Mouse (Mus musculus): ENCODE measurements around the gene Apobec2. TPM values are rescaled to one million over a fixed set of nuclear protein-coding genes. Genes with fewer than 3 reads are reported as not detected.
A peak's percentile ranks its signal among the peaks of the same experiment; 100 is the strongest.

Gene Apobec2
- total RNA-seq, 1 experiment = 5.6 TPM

DNA sequence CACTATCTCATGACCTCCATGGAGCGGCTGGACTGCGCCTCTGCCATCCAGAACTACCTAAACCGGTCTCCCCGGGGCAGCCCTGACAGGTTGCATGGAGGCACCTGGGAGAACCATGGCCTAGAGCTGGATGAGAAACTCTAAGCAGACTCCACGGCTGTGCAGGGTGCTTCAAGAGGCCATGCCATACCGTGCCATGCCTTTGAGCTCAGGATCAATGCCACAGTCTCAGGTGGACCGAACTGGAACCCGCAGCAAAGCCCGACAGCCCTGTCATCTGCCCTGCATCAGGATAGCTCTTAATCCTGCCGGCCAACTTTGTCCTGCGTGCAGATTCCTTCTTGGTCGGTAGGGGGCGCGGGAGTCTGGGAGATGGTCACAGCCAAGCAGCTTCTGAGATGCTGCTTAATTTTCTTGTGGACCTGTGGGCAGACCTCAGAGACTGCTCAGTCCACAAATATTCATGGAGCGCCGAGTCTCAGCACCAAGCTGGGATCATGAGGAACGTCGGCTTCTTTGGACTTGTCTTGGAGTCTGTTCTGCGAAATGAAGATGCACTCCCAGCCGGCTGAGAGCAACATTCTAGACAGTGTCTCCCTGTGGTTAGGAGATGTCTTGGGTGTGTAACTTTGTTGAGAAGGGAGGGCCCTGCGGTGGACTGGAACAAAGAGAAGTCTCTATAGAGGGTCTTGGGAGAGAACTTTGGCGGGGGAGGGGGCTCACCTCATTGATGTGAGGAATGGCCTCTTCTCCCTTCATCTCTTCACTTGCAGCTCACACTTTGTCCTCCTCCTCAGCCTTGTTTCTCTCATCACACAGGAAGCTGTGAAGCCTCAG is 34.9 kb upstream of the Apobec2 start:
- Histone ChIP-seq H3K9ac (ENCODE audit: insufficient read depth, low read depth, low read length, poor library complexity, severe bottlenecking) (no peak overlapping the region), H3K4me3 (ENCODE audit: insufficient read depth in 1 of 2, low read depth in 1 of 2, low read length in 2 of 2, poor library complexity in 1 of 2, severe bottlenecking in 1 of 2) (peak overlapping the region; percentile 33 to 58), H3K4me1 (ENCODE audit: control insufficient read depth in 2 of 2, insufficient read depth in 2 of 2, low read length in 2 of 2, poor library complexity in 1 of 2) (no peaks in the 10 kb centered on the region; a peak in 1 of 4 replicates), H3K36me3 (ENCODE audit: control insufficient read depth, insufficient read depth, low read length, poor library complexity, severe bottlenecking) (no peaks in the 10 kb centered on the region), H3K9me3 (ENCODE audit: control insufficient read depth, insufficient read depth, low read depth, low read length) (no peaks in the 10 kb centered on the region), H3K27ac (ENCODE audit: insufficient read depth, low read depth, low read length, poor library complexity, severe bottlenecking) (no peak overlapping the region)
- DNase-seq (ENCODE audit: low read depth, low spot score) = peak; percentile 83
- in situ Hi-C loops (cut with MboI; ENCODE audit: low sequenced_read_pairs in 2 of 2, unreplicated experiment in 2 of 2) = no loop called here
- TF ChIP-seq ZC3H11A (IDR thresholded peaks at IDR 0.05; ENCODE audit: borderline replicate concordance, low read depth, low read length) (peak; percentile 67; the same call in 1 of the 2 replicates), CHD2 (IDR thresholded peaks at IDR 0.05; ENCODE audit: low read depth, low read length) (no peak)

DNA sequence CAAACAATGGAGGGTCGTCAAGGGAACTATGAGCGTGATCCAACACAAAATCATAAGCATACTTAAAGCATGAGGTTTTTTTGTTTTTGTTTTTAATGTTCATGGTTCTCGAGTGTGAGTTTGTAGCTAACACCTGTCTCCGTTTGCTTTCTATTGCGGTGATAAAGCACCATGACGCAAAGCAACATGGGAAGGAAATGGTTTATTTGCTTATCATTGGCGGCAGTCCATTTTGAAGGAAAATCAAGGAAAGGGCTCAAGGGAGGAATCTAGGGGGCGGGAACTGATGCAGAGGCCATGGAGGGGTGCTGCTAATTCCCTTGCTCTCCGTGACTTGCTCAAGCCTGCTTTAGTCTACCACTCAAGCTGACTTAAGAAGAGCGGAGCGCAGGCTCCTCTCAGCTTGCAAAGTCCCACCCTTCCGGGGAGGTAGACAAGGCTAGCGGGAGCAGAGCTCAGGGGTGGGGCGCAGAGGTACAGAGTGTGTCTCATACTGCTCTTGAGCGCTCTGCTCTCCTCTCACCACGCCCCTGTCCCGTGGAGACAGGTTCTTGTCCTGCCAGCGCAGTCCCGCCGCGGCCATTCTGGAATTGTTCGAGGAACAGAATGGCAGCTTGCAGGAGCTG is 34.2 kb upstream of the Apobec2 start:
- Histone ChIP-seq H3K27ac (ENCODE audit: insufficient read depth, low read depth, low read length, poor library complexity, severe bottlenecking) (no peak overlapping the region), H3K9me3 (ENCODE audit: control insufficient read depth, insufficient read depth, low read depth, low read length) (no peaks in the 10 kb centered on the region), H3K36me3 (ENCODE audit: control insufficient read depth, insufficient read depth, low read length, poor library complexity, severe bottlenecking) (no peaks in the 10 kb centered on the region), H3K4me3 (ENCODE audit: insufficient read depth in 1 of 2, low read depth in 1 of 2, low read length in 2 of 2, poor library complexity in 1 of 2, severe bottlenecking in 1 of 2) (peak overlapping the region; percentile 33 to 58), H3K4me1 (ENCODE audit: control insufficient read depth in 2 of 2, insufficient read depth in 2 of 2, low read length in 2 of 2, poor library complexity in 1 of 2) (no peaks in the 10 kb centered on the region; a peak in 1 of 4 replicates), H3K9ac (ENCODE audit: insufficient read depth, low read depth, low read length, poor library complexity, severe bottlenecking) (no peak overlapping the region)
- in situ Hi-C loops (cut with MboI; ENCODE audit: low sequenced_read_pairs in 2 of 2, unreplicated experiment in 2 of 2) = no loop called here
- TF ChIP-seq ZC3H11A (IDR thresholded peaks at IDR 0.05; ENCODE audit: borderline replicate concordance, low read depth, low read length) = no peak
- TF ChIP-seq HCFC1 (IDR thresholded peaks at IDR 0.05; ENCODE audit: borderline replicate concordance, insufficient read depth, low read length) = no peak
- no peak for TF ChIP-seq MAFK (IDR thresholded peaks at IDR 0.05; ENCODE audit: insufficient read depth, low read depth, low read length)
- TF ChIP-seq CHD2 (IDR thresholded peaks at IDR 0.05; ENCODE audit: low read depth, low read length) = no peak
- no peak for TF ChIP-seq ZNF384 (IDR thresholded peaks at IDR 0.05; ENCODE audit: low read depth, low read length)
- DNase-seq (ENCODE audit: low read depth, low spot score) = no peak

DNA sequence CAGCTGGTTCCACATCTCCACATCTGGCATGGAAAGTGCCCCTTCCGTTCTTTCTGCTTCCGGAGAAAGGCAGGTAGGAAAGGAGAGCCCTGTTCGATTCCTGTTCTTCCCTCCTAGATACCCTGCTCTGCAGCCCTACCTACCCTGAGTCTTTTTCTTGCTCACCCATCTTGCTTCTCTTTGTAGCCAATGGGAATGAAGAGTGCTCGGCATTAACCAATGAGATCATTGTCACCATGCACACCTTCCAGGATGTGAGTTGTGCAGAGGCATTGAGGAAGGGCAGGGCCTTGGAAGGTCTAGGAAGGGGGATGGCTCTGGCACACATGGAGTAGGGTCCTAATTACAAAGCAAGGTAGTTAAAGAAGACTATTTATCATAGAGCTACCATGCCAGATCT is 30.7 kb upstream of the Apobec2 start:
- H3K9ac ChIP-seq (ENCODE audit: insufficient read depth, low read depth, low read length, poor library complexity, severe bottlenecking) = no peak overlapping the region
- TF ChIP-seq CHD2 (IDR thresholded peaks at IDR 0.05; ENCODE audit: low read depth, low read length) (no peak), ZNF384 (IDR thresholded peaks at IDR 0.05; ENCODE audit: low read depth, low read length) (no peak), MAFK (IDR thresholded peaks at IDR 0.05; ENCODE audit: insufficient read depth, low read depth, low read length) (no peak), ZC3H11A (IDR thresholded peaks at IDR 0.05; ENCODE audit: borderline replicate concordance, low read depth, low read length) (no peak), HCFC1 (IDR thresholded peaks at IDR 0.05; ENCODE audit: borderline replicate concordance, insufficient read depth, low read length) (no peak)
- DNase-seq (ENCODE audit: low read depth, low spot score) = no peak
- no peaks in the 10 kb centered on the region for H3K9me3 ChIP-seq (ENCODE audit: control insufficient read depth, insufficient read depth, low read depth, low read length)
- H3K4me3 ChIP-seq (ENCODE audit: insufficient read depth in 1 of 2, low read depth in 1 of 2, low read length in 2 of 2, poor library complexity in 1 of 2, severe bottlenecking in 1 of 2) = no peak overlapping the region
- no peaks in the 10 kb centered on the region for H3K36me3 ChIP-seq (ENCODE audit: control insufficient read depth, insufficient read depth, low read length, poor library complexity, severe bottlenecking)
- in situ Hi-C loops (cut with MboI; ENCODE audit: low sequenced_read_pairs in 2 of 2, unreplicated experiment in 2 of 2) = no loop called here
- H3K27ac ChIP-seq (ENCODE audit: insufficient read depth, low read depth, low read length, poor library complexity, severe bottlenecking) = no peak overlapping the region
- H3K4me1 ChIP-seq (ENCODE audit: control insufficient read depth in 2 of 2, insufficient read depth in 2 of 2, low read length in 2 of 2, poor library complexity in 1 of 2) = no peaks in the 10 kb centered on the region; a peak in 1 of 4 replicates

DNA sequence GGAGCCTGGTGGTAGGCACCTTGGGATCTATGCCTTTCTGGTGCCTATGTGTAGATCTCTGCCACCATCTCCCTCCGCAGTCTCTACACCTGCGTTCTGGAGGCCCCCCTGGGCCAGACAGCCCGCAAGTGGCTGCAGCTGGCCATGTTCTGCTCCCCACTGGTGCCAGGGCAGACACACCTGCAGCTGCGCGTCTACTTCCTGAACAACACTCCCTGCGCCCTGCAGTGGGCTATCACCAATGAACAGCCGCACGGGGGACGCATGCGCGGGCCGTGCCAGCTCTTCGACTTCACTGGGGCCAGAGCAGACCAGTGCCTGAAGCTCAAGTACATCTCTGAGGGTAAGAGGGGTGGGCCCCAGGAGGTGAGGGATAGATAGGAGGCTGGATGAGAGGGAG is 29.4 kb upstream of the Apobec2 start:
- Histone ChIP-seq H3K9me3 (ENCODE audit: control insufficient read depth, insufficient read depth, low read depth, low read length) (no peaks in the 10 kb centered on the region), H3K4me3 (ENCODE audit: insufficient read depth in 1 of 2, low read depth in 1 of 2, low read length in 2 of 2, poor library complexity in 1 of 2, severe bottlenecking in 1 of 2) (no peak overlapping the region), H3K9ac (ENCODE audit: insufficient read depth, low read depth, low read length, poor library complexity, severe bottlenecking) (no peak overlapping the region), H3K27ac (ENCODE audit: insufficient read depth, low read depth, low read length, poor library complexity, severe bottlenecking) (no peak overlapping the region), H3K36me3 (ENCODE audit: control insufficient read depth, insufficient read depth, low read length, poor library complexity, severe bottlenecking) (no peaks in the 10 kb centered on the region), H3K4me1 (ENCODE audit: control insufficient read depth in 2 of 2, insufficient read depth in 2 of 2, low read length in 2 of 2, poor library complexity in 1 of 2) (no peaks in the 10 kb centered on the region; a peak in 1 of 4 replicates)
- no peak for DNase-seq (ENCODE audit: low read depth, low spot score)
- TF ChIP-seq ZNF384 (IDR thresholded peaks at IDR 0.05; ENCODE audit: low read depth, low read length) (no peak), HCFC1 (IDR thresholded peaks at IDR 0.05; ENCODE audit: borderline replicate concordance, insufficient read depth, low read length) (no peak), MAFK (IDR thresholded peaks at IDR 0.05; ENCODE audit: insufficient read depth, low read depth, low read length) (no peak), CHD2 (IDR thresholded peaks at IDR 0.05; ENCODE audit: low read depth, low read length) (no peak), ZC3H11A (IDR thresholded peaks at IDR 0.05; ENCODE audit: borderline replicate concordance, low read depth, low read length) (no peak)
- in situ Hi-C loops (cut with MboI; ENCODE audit: low sequenced_read_pairs in 2 of 2, unreplicated experiment in 2 of 2) = no loop called here

All from ES-E14 (cell line).